Mouse (Mus musculus): ENCODE results near the gene Krtap20-2. TPM values are rescaled to one million over a fixed set of nuclear protein-coding genes. Genes with fewer than 3 reads are reported as not detected.

Krtap20-2 gene
- not detected for polyA plus RNA-seq (2017; shearing (Covaris generic))

GRCm38 (mm10) chr16:89205561-89205960 lies at the start of gene Krtap20-2:
Gene Krtap20-2, plus strand, starts transcription at chr16:89205861.

GRCm38 (mm10) chr16:89157652-89158051 lies 48.0 kb upstream of the Krtap20-2 start, which contains the start of gene Gm9789:
Gene Gm9789, plus strand, starts transcription at chr16:89157952.

GRCm38 (mm10) chr16:89169190-89169589 lies 36.5 kb upstream of the Krtap20-2 start, which contains the start of gene Gm7735:
Gene Gm7735, plus strand, starts transcription at chr16:89169490.

GRCm38 (mm10) chr16:89174435-89174834 lies 31.2 kb upstream of the Krtap20-2 start, which contains the start of gene 1110057P08Rik:
Gene 1110057P08Rik, plus strand, starts transcription at chr16:89174735.

Other genes with a start within 250 kb of the Krtap20-2 start
- not detected for gene Krtap16-3, start 243.0 kb upstream of the Krtap20-2 start, polyA plus RNA-seq (2017; shearing (Covaris generic))
- gene Krtap22-2, start 195.1 kb upstream of the Krtap20-2 start, polyA plus RNA-seq (2017; shearing (Covaris generic)) = not detected
- gene Gm10229, start 190.6 kb upstream of the Krtap20-2 start, polyA plus RNA-seq (2017; shearing (Covaris generic)) = not detected
- gene Krtap6-1, start 174.2 kb upstream of the Krtap20-2 start, polyA plus RNA-seq (2017; shearing (Covaris generic)) = not detected
- not detected for gene Gm10228, start 164.4 kb upstream of the Krtap20-2 start, polyA plus RNA-seq (2017; shearing (Covaris generic))
- gene Krtap6-5, start 158.0 kb upstream of the Krtap20-2 start, polyA plus RNA-seq (2017; shearing (Covaris generic)) = not detected
- gene 1110025L11Rik, start 141.9 kb upstream of the Krtap20-2 start, polyA plus RNA-seq (2017; shearing (Covaris generic)) = not detected
- not detected for gene Krtap6-3, start 121.8 kb upstream of the Krtap20-2 start, polyA plus RNA-seq (2017; shearing (Covaris generic))
- gene Gm6358, start 65.0 kb upstream of the Krtap20-2 start, polyA plus RNA-seq (2017; shearing (Covaris generic)) = not detected
- not detected for gene Gm10061, start 54.8 kb upstream of the Krtap20-2 start, polyA plus RNA-seq (2017; shearing (Covaris generic))
- gene Gm9789, start 47.9 kb upstream of the Krtap20-2 start, polyA plus RNA-seq (2017; shearing (Covaris generic)) = not detected
- not detected for gene Gm7735, start 36.4 kb upstream of the Krtap20-2 start, polyA plus RNA-seq (2017; shearing (Covaris generic))
- gene 1110057P08Rik, start 31.1 kb upstream of the Krtap20-2 start, polyA plus RNA-seq (2017; shearing (Covaris generic)) = not detected
- not detected for gene Krtap21-1, start 198.0 kb downstream of the Krtap20-2 start, polyA plus RNA-seq (2017; shearing (Covaris generic))
- not detected for gene Krtap6-2, start 214.2 kb downstream of the Krtap20-2 start, polyA plus RNA-seq (2017; shearing (Covaris generic))

Measured in CD4-positive, CD25-positive, alpha-beta regulatory T cell, adult 9 weeks (primary cell).